Mouse (Mus musculus) MEL (cell line): ENCODE results near the gene Get4. TPM values are rescaled to one million over a fixed set of nuclear protein-coding genes. Genes with fewer than 3 reads are reported as not detected.

Experiments used
- DNase-seq: peaks from one replicate; pipeline ENCODE4 v3.0.0; 2011; ENCODE audit warnings: low read depth, low spot score
- H3K27ac ChIP-seq: 2 replicates; pipeline ENCODE4 v1.5.1; 2012; ENCODE audit warnings: low read depth, mild to moderate bottlenecking, control low read depth, low read length, moderate library complexity; ENCODE audit not compliant: control insufficient read depth
- H3K27me3 ChIP-seq, 2 experiments: fragments of 150-350 bp in 1 of 2; sonication (generic) in 1 of 2; 2 replicates each; pipeline ENCODE4 v1.6.1; 2012; ENCODE audit warnings: low read length in 2 of 2, mild to moderate bottlenecking in 2 of 2, improper control_type of control experiment in 1 of 2, moderate library complexity in 1 of 2; ENCODE audit not compliant: insufficient read depth in 2 of 2, control insufficient read depth in 1 of 2
- H3K36me3 ChIP-seq, 2 experiments: 2 replicates each; pipeline ENCODE4 v1.6.1; 2012 to 2014; ENCODE audit warnings: low read length in 2 of 2, improper control_type of control experiment in 1 of 2, inconsistent platforms in 1 of 2, mild to moderate bottlenecking in 1 of 2; ENCODE audit not compliant: insufficient read depth in 2 of 2, control insufficient read depth in 1 of 2
- H3K4me1 ChIP-seq, 2 experiments: fragments of 150-350 bp in 1 of 2; sonication (generic) in 1 of 2; 2 replicates each; pipeline ENCODE4 v1.6.1; 2012; ENCODE audit warnings: low read length in 2 of 2, improper control_type of control experiment in 1 of 2, mild to moderate bottlenecking in 1 of 2; ENCODE audit not compliant: insufficient read depth in 2 of 2, control insufficient read depth in 1 of 2
- H3K4me3 ChIP-seq, 2 experiments: fragments of 150-350 bp in 1 of 2; sonication (generic) in 1 of 2; 2 replicates each; pipeline ENCODE4 v1.5.1; 2012; ENCODE audit warnings: low read depth in 2 of 2, low read length in 2 of 2, mild to moderate bottlenecking in 2 of 2, moderate library complexity in 2 of 2, control low read depth in 1 of 2, improper control_type of control experiment in 1 of 2; ENCODE audit not compliant: control insufficient read depth in 1 of 2, insufficient read depth in 1 of 2
- H3K79me2 ChIP-seq: 2 replicates; pipeline ENCODE4 v1.6.1; 2012; ENCODE audit warnings: mild to moderate bottlenecking, low read length, moderate library complexity; ENCODE audit not compliant: control insufficient read depth, poor library complexity, insufficient read depth
- H3K9ac ChIP-seq: 2 replicates; pipeline ENCODE4 v1.6.1; 2012; ENCODE audit warnings: low read depth, mild to moderate bottlenecking, control low read depth, low read length, moderate library complexity; ENCODE audit not compliant: control insufficient read depth, poor library complexity, severe bottlenecking
- H3K9me3 ChIP-seq: fragments of 150-350 bp; sonication (generic); replicated peaks from 2 replicates; pipeline ENCODE4 v1.6.1; 2012; ENCODE audit warnings: mild to moderate bottlenecking, low read length, improper control_type of control experiment, moderate library complexity; ENCODE audit not compliant: insufficient read depth
- BHLHE40 ChIP-seq: IDR thresholded peaks from 2 replicates; pipeline ENCODE4 v1.6.1; 2012; ENCODE audit warnings: low read depth, mild to moderate bottlenecking, inconsistent platforms, low read length, improper control_type of control experiment, borderline replicate concordance
- CHD1 ChIP-seq: IDR thresholded peaks from 2 replicates; pipeline ENCODE4 v1.6.1; 2012; ENCODE audit warnings: low read depth, mild to moderate bottlenecking, inconsistent platforms, low read length, improper control_type of control experiment
- E2F4 ChIP-seq: IDR thresholded peaks from 2 replicates; pipeline ENCODE4 v1.6.1; 2011; ENCODE audit warnings: low read depth, low read length, improper control_type of control experiment, borderline replicate concordance
- ELF1 ChIP-seq: IDR thresholded peaks from 2 replicates; pipeline ENCODE4 v1.6.1; 2014; ENCODE audit warnings: low read depth, mild to moderate bottlenecking, inconsistent platforms, low read length, improper control_type of control experiment, moderate library complexity
- EP300 ChIP-seq, 2 experiments: IDR thresholded peaks; 2 replicates each; pipeline ENCODE4 v1.6.1; 2011; ENCODE audit warnings: improper control_type of control experiment in 2 of 2, low read length in 2 of 2, low read depth in 1 of 2, mild to moderate bottlenecking in 1 of 2
- HCFC1 ChIP-seq: IDR thresholded peaks from 2 replicates; pipeline ENCODE4 v1.6.1; 2012; ENCODE audit warnings: low read depth, mild to moderate bottlenecking, inconsistent platforms, low read length, improper control_type of control experiment, moderate library complexity
- KAT2A ChIP-seq: conservative IDR thresholded peaks from 2 replicates; pipeline ENCODE4 v1.6.1; 2012; ENCODE audit warnings: low read depth, low read length, improper control_type of control experiment, inconsistent platforms
- MAFK ChIP-seq: IDR thresholded peaks from 2 replicates; pipeline ENCODE4 v1.6.1; 2011; ENCODE audit warnings: low read depth, mild to moderate bottlenecking, low read length, improper control_type of control experiment, borderline replicate concordance
- MAX ChIP-seq: IDR thresholded peaks from 2 replicates; pipeline ENCODE4 v1.6.1; 2011; ENCODE audit warnings: low read length, improper control_type of control experiment
- MAZ ChIP-seq: IDR thresholded peaks from 2 replicates; pipeline ENCODE4 v1.6.1; 2012; ENCODE audit warnings: low read depth, mild to moderate bottlenecking, inconsistent platforms, low read length, improper control_type of control experiment
- MEF2A ChIP-seq: IDR thresholded peaks from 2 replicates; pipeline ENCODE4 v1.6.1; 2014; ENCODE audit warnings: low read depth, mild to moderate bottlenecking, inconsistent platforms, low read length, improper control_type of control experiment; ENCODE audit not compliant: poor library complexity, insufficient replicate concordance, severe bottlenecking; ENCODE audit errors: extremely low read depth
- MXI1 ChIP-seq: IDR thresholded peaks from 2 replicates; pipeline ENCODE4 v1.6.1; 2011; ENCODE audit warnings: mild to moderate bottlenecking, low read depth, low read length, improper control_type of control experiment
- MYB ChIP-seq: IDR thresholded peaks from 2 replicates; pipeline ENCODE4 v1.6.1; 2011; ENCODE audit warnings: mild to moderate bottlenecking, low read depth, low read length, improper control_type of control experiment
- NELFE ChIP-seq: IDR thresholded peaks from 2 replicates; pipeline ENCODE4 v1.6.1; 2011; ENCODE audit warnings: low read depth, low read length, improper control_type of control experiment
- POLR2AphosphoS2 ChIP-seq: IDR thresholded peaks from 2 replicates; pipeline ENCODE4 v1.6.1; 2011; ENCODE audit warnings: low read length, improper control_type of control experiment
- POLR2AphosphoS5 ChIP-seq: IDR thresholded peaks from 2 replicates; pipeline ENCODE4 v1.6.1; 2012; ENCODE audit warnings: low read depth, borderline replicate concordance, mild to moderate bottlenecking, inconsistent platforms, low read length, moderate library complexity, mixed read lengths
- SMC3 ChIP-seq: IDR thresholded peaks from 2 replicates; pipeline ENCODE4 v1.6.1; 2011; ENCODE audit warnings: low read depth, low read length, improper control_type of control experiment
- TBP ChIP-seq: IDR thresholded peaks from 2 replicates; pipeline ENCODE4 v1.8.0; 2011; ENCODE audit warnings: low read depth, low read length, improper control_type of control experiment
- TCF12 ChIP-seq: IDR thresholded peaks from 2 replicates; pipeline ENCODE4 v1.6.1; 2014; ENCODE audit warnings: low read depth, mild to moderate bottlenecking, inconsistent platforms, low read length, improper control_type of control experiment, moderate library complexity
- UBTF ChIP-seq: IDR thresholded peaks from 2 replicates; pipeline ENCODE4 v1.6.1; 2012; ENCODE audit warnings: low read depth, mild to moderate bottlenecking, inconsistent platforms, low read length, improper control_type of control experiment, moderate library complexity, borderline replicate concordance; ENCODE audit not compliant: insufficient read depth
- USF1 ChIP-seq: IDR thresholded peaks from 2 replicates; pipeline ENCODE4 v1.6.1; 2014; ENCODE audit warnings: low read depth, mild to moderate bottlenecking, inconsistent platforms, low read length, improper control_type of control experiment, moderate library complexity
- ZC3H11A ChIP-seq: IDR thresholded peaks from 2 replicates; pipeline ENCODE4 v1.6.1; 2012; ENCODE audit warnings: low read depth, mild to moderate bottlenecking, inconsistent platforms, low read length, improper control_type of control experiment
- ZMIZ1 ChIP-seq: IDR thresholded peaks from 2 replicates; pipeline ENCODE4 v1.6.1; 2012; ENCODE audit warnings: low read depth, mild to moderate bottlenecking, inconsistent platforms, low read length, improper control_type of control experiment, moderate library complexity
- ZNF384 ChIP-seq: IDR thresholded peaks from 2 replicates; pipeline ENCODE4 v1.6.1; 2012; ENCODE audit warnings: low read depth, mild to moderate bottlenecking, inconsistent platforms, low read length, improper control_type of control experiment
- polyA plus RNA-seq, 2 experiments: library from polyadenylated mRNA; stranded (reverse) in 1 of 2; unstranded in 1 of 2; fragments of >175 nt in 1 of 2; fragments of >200 nt in 1 of 2; gene quantifications; 2 replicates each; pipeline versions ENCODE4 v1.2.1 to v1.2.4; 2012; ENCODE audit warnings: low replicate concordance in 2 of 2, low read depth in 1 of 2; ENCODE audit not compliant: insufficient read length in 2 of 2, insufficient read depth in 1 of 2, missing spikeins in 1 of 2
- total RNA-seq: library from RNA; depleted of rRNA; stranded (reverse); fragments of 300-350 nt; gene quantifications from 2 replicates; pipeline ENCODE4 v1.2.3, GENCODE M21; 2012

Get4 gene
- total and polyA plus RNA-seq, 3 experiments: 117 to 180 TPM; not detected in 1

GRCm38 (mm10) chr5:139291811-139292560, 39.9 kb downstream of the Get4 start:
- Histone ChIP-seq H3K9ac (no peak overlapping the region), H3K27me3 (no peaks in the 10 kb centered on the region), H3K4me3 (no peak overlapping the region), H3K36me3 (peaks cover 0 to 12% of the 10 kb centered on the region in 2 experiments; a peak in 3 of 4 replicates), H3K79me2 (no peaks in the 10 kb centered on the region), H3K4me1 (peaks cover 3 to 12% of the 10 kb centered on the region in 2 experiments), H3K27ac (no peak overlapping the region), H3K9me3 (no peaks in the 10 kb centered on the region)
- no peak for DNase-seq
- TF ChIP-seq TBP: no peak
- no peak for TF ChIP-seq MAX
- TF ChIP-seq MAFK: no peak
- no peak for TF ChIP-seq E2F4
- TF ChIP-seq MYB: no peak
- TF ChIP-seq BHLHE40: no peak
- TF ChIP-seq CHD1: no peak
- TF ChIP-seq TCF12: no peak
- TF ChIP-seq MAZ: no peak
- TF ChIP-seq ELF1: no peak
- no peak for TF ChIP-seq KAT2A
- TF ChIP-seq HCFC1: no peak
- TF ChIP-seq POLR2AphosphoS2: no peak
- no peak for TF ChIP-seq POLR2AphosphoS5

GRCm38 (mm10) chr5:139294089-139294488, 42.0 kb downstream of the Get4 start:
- no peak for DNase-seq
- no peak overlapping the region for H3K27ac ChIP-seq
- H3K9me3 ChIP-seq: no peaks in the 10 kb centered on the region
- no peaks in the 10 kb centered on the region for H3K79me2 ChIP-seq
- H3K9ac ChIP-seq: no peak overlapping the region
- TF ChIP-seq ZMIZ1: no peak
- TF ChIP-seq BHLHE40: no peak
- no peak for TF ChIP-seq MYB
- no peak for TF ChIP-seq EP300 (IDR thresholded peaks at IDR 0.05; ENCODE audit: low read depth in 1 of 2, low read length in 2 of 2)
- TF ChIP-seq POLR2AphosphoS5: no peak
- TF ChIP-seq MAX: no peak
- TF ChIP-seq E2F4: no peak
- TF ChIP-seq CHD1: no peak
- TF ChIP-seq ZC3H11A: no peak
- no peak for TF ChIP-seq TCF12
- no peak for TF ChIP-seq MEF2A
- TF ChIP-seq SMC3: no peak
- TF ChIP-seq ZNF384: no peak
- TF ChIP-seq UBTF: no peak
- TF ChIP-seq MAZ: no peak
- TF ChIP-seq USF1: no peak
- no peak for TF ChIP-seq NELFE
- no peak for TF ChIP-seq TBP
- no peak for TF ChIP-seq HCFC1
- no peak for TF ChIP-seq MXI1
- TF ChIP-seq, all 39 proteins: peak for 0
- Histone ChIP-seq H3K4me3 (no peak overlapping the region), H3K4me1 (peaks cover 0 to 4% of the 10 kb centered on the region in 2 experiments; a peak in 2 of 4 replicates), H3K36me3 (peaks cover 0 to 3% of the 10 kb centered on the region in 2 experiments; a peak in 3 of 4 replicates), H3K27me3 (no peaks in the 10 kb centered on the region)
